Mouse (Mus musculus) megakaryocyte progenitor cell, adult 5-6 weeks (primary cell): Measurements from ENCODE around the gene Six2. TPM values are rescaled to one million over a fixed set of nuclear protein-coding genes. Genes with fewer than 3 reads are reported as not detected.

Source experiments
- ATAC-seq: replicated peaks from 2 replicates; pipeline ENCODE4 v1.8.0; 2016; ENCODE audit warnings: mild to moderate bottlenecking, moderate TSS enrichment, inconsistent platforms; ENCODE audit not compliant: poor library complexity
- total RNA-seq, 2 experiments: library from RNA; stranded (forward) in 1 of 2; stranded (reverse) in 1 of 2; fragments of 157-497, 149-512 nt in 1 of 2; fragments of 200-1000 nt in 1 of 2; gene quantifications; 2 replicates each; pipeline versions ENCODE4 v1.2.3 to v1.2.4; 2015 to 2017

Six2 gene
- total RNA-seq, 2 experiments from 2014 or later: not detected

GRCm38 (mm10) chr17:85664618-85665320 is 23.3 kb downstream of the Six2 start:
- peak; percentile 93 for ATAC-seq

GRCm38 (mm10) chr17:85664202-85664601 is 23.9 kb downstream of the Six2 start:
- ATAC-seq: no peak

GRCm38 (mm10) chr17:85661521-85661920 is 26.6 kb downstream of the Six2 start:
- ATAC-seq: no peak

DNA sequence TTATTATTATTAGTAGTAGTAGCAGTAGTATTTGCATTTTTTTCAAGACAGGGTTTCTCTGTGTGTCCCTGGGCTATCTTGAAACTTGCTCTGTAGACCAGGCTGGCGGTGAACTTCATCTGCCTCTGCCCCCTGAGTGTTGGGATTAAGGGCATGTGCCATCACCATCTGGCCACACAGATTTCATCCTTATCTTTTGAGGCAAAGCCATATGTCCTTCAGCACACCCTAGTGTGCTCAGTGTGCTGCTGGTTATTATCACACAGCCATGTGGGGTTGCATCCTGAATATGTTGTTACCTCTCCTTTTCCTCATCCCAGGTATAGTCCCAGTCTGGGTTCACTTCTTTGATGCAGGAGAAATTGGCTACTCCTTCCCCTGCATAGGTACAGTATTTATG is 28.1 kb downstream of the Six2 start:
- ATAC-seq: 0 out of 2 replicates have a peak, but pooled peaks have one; percentile 17

- peak; percentile 87 for ATAC-seq
These were observed 42.1 kb downstream of the Six2 start for GRCm38 (mm10) chr17:85645718-85646665.

- ATAC-seq: no peak
These were observed 42.8 kb downstream of the Six2 start for GRCm38 (mm10) chr17:85645312-85645711.

GRCm38 (mm10) chr17:85637876-85638275 is 50.2 kb downstream of the Six2 start:
- no peak for ATAC-seq

Other genes starting within 250 kb of the Six2 start
- gene Six3, start 74.7 kb downstream of the Six2 start, total RNA-seq (2015): not detected in 2 replicates
- not detected in 2 replicates for gene Six3, start 74.7 kb downstream of the Six2 start, total RNA-seq (2017)